Mouse (Mus musculus) heart, adult 2 months (tissue): ENCODE measurements around the gene Cdca5. TPM values are rescaled to one million over a fixed set of nuclear protein-coding genes. Genes with fewer than 3 reads are reported as not detected.
"Not testable (repeated sequence)": the region's sequence is repeated elsewhere in the genome, so short reads cannot be mapped to it uniquely, and the experiment has no call there.

Experiments used
- DNase-seq, 2 experiments: peaks; one replicate each; pipeline ENCODE4 v3.0.0; 2021
- H3K27ac ChIP-seq: fragments of 200-600 bp; 2 replicates; pipeline ENCODE4 v1.8.1; 2022
- H3K27me3 ChIP-seq: fragments of 200-500 bp; 2 replicates; pipeline ENCODE4 v1.6.1; 2012; ENCODE audit warnings: mild to moderate bottlenecking, low read length, inconsistent platforms, mixed read lengths; ENCODE audit not compliant: control insufficient read depth, insufficient read depth
- H3K36me3 ChIP-seq: fragments of 200-500 bp; 2 replicates; pipeline ENCODE4 v1.6.1; 2012; ENCODE audit warnings: low read length, inconsistent platforms; ENCODE audit not compliant: control insufficient read depth, insufficient read depth
- H3K4me1 ChIP-seq: fragments of 200-500 bp; 2 replicates; pipeline ENCODE4 v1.6.1; 2011; ENCODE audit warnings: low read length; ENCODE audit not compliant: control insufficient read depth, insufficient read depth
- H3K4me3 ChIP-seq: fragments of 200-600 bp; 2 replicates; pipeline ENCODE4 v1.8.1; 2022
- H3K79me2 ChIP-seq: fragments of 200-500 bp; replicated peaks from 2 replicates; pipeline ENCODE4 v1.6.1; 2012; ENCODE audit warnings: mild to moderate bottlenecking, inconsistent platforms, low read length, moderate library complexity, mixed read lengths; ENCODE audit not compliant: control insufficient read depth, insufficient read depth
- H3K9ac ChIP-seq: fragments of 200-500 bp; 2 replicates; pipeline ENCODE4 v1.6.1; 2012; ENCODE audit warnings: low read depth, mild to moderate bottlenecking, control low read depth, inconsistent platforms, low read length, mixed read lengths
- CTCF ChIP-seq: fragments of 200-600 bp; IDR thresholded peaks from 2 replicates; pipeline ENCODE4 v1.8.1; 2022; ENCODE audit warnings: antibody characterized with exemption, mild to moderate bottlenecking, moderate library complexity
- EP300 ChIP-seq: fragments of 200-500 bp; IDR thresholded peaks from 2 replicates; pipeline ENCODE4 v1.6.1; 2011; ENCODE audit warnings: low read depth, low read length, control low read depth; ENCODE audit not compliant: insufficient read depth
- POLR2A ChIP-seq: fragments of 200-500 bp; IDR thresholded peaks from 2 replicates; pipeline ENCODE4 v1.6.1; 2011; ENCODE audit warnings: mild to moderate bottlenecking, low read depth, low read length, control low read depth; ENCODE audit not compliant: insufficient read depth
- whole genome bisulfite sequencing: fragments of 180-500 bp; shearing (Covaris S2); methylation state at CpG from one replicate; pipeline ENCODE4 v1.1.7; 2018; 5-methylcytosine and 5-hydroxymethylcytosine counted together
- intact Hi-C: fragments of 180-260 bp; cut with DNase I; formaldehyde crosslinking; loops from one replicate; pipeline ENCODE4 v1.15.1; 2025
- polyA plus RNA-seq: library from polyadenylated mRNA; depleted of rRNA; stranded (reverse); fragments of >200 nt; gene quantifications from 2 replicates; pipeline ENCODE4 v1.2.3, GENCODE M21; 2012
- total RNA-seq, 2 experiments: library from RNA; stranded (reverse); gene quantifications; 2 replicates each; pipeline ENCODE4 v1.2.3; 2021

Cdca5 gene
- total and polyA plus RNA-seq, 3 experiments, result 0.27 TPM; not detected in 2

GRCm38 (mm10) chr19:6127760-6128341 is 43.1 kb downstream of the Cdca5 start, which contains the start of gene Snx15:
Gene Snx15 (minus strand): TSS chr19:6128304.
- H3K27me3 ChIP-seq, result no peaks in the 10 kb centered on the region
- peak; percentile 67 for TF ChIP-seq POLR2A
- TF ChIP-seq CTCF, result no peak
- peak; percentile 56; the same call in 1 of the 2 replicates for TF ChIP-seq EP300
- peaks cover 1% of the 10 kb centered on the region; the same call in 1 of the 2 replicates for H3K4me1 ChIP-seq
- no peaks in the 10 kb centered on the region for H3K79me2 ChIP-seq
- intact Hi-C loops, result loop anchor here (1.0 to 10.0 kb wide), 5 partner anchors 12 to 401 kb away; partner anchors contain the start of genes Batf2, Ehbp1l1, Fam89b and Syvn1
- H3K27ac ChIP-seq, result peak within 1 kb of the TSS; percentile 91
- peak; percentile 93 to 96 for DNase-seq
- H3K36me3 ChIP-seq, result no peaks in the 10 kb centered on the region
- H3K4me3 ChIP-seq, result peak within 1 kb of the TSS; percentile 90
- WGBS, result under 1% methylated on average over 32 of the region's 32 CpGs
- peak within 1 kb of the TSS; percentile 81 for H3K9ac ChIP-seq

- H3K79me2 ChIP-seq, DNase-seq, intact Hi-C loops, H3K27ac ChIP-seq, H3K36me3 ChIP-seq, H3K4me3 ChIP-seq, H3K4me1 ChIP-seq, H3K9ac ChIP-seq, H3K27me3 ChIP-seq: not testable (repeated sequence)
- WGBS, result 72% methylated on average over 7 of the region's 7 CpGs
Observed at GRCm38 (mm10) chr19:6130414-6131128, 45.8 kb downstream of the Cdca5 start.

- intact Hi-C loops, result no loop called here
- H3K4me1 ChIP-seq, result no peaks in the 10 kb centered on the region
- H3K36me3 ChIP-seq, result no peaks in the 10 kb centered on the region
- no peak for DNase-seq
- WGBS, result 81% methylated on average over 7 of the region's 7 CpGs
- no peak overlapping the region for H3K4me3 ChIP-seq
- no peaks in the 10 kb centered on the region for H3K79me2 ChIP-seq
- H3K27me3 ChIP-seq, result no peaks in the 10 kb centered on the region
- H3K27ac ChIP-seq, result no peak overlapping the region
- no peak overlapping the region for H3K9ac ChIP-seq
- TF ChIP-seq POLR2A (no peak), CTCF (no peak), EP300 (no peak)
Observed at GRCm38 (mm10) chr19:6132171-6132827, 47.5 kb downstream of the Cdca5 start.

- H3K36me3 ChIP-seq, DNase-seq, H3K27ac ChIP-seq, H3K4me1 ChIP-seq, H3K4me3 ChIP-seq, H3K79me2 ChIP-seq, H3K9ac ChIP-seq, intact Hi-C loops, H3K27me3 ChIP-seq: not testable (repeated sequence)
- WGBS, result 48% methylated on average over 1 of the region's 1 CpGs
Observed at GRCm38 (mm10) chr19:6133197-6133596, 48.4 kb downstream of the Cdca5 start.

GRCm38 (mm10) chr19:6136397-6136796 is 51.6 kb downstream of the Cdca5 start:
- TF ChIP-seq EP300, result no peak
- no peak for TF ChIP-seq POLR2A
- TF ChIP-seq CTCF, result no peak
- H3K27ac ChIP-seq, result no peak overlapping the region
- no peak overlapping the region for H3K9ac ChIP-seq
- H3K79me2 ChIP-seq, result no peaks in the 10 kb centered on the region
- no peak overlapping the region for H3K4me3 ChIP-seq
- no peak for DNase-seq
- H3K27me3 ChIP-seq, result no peaks in the 10 kb centered on the region
- H3K4me1 ChIP-seq, result peaks cover 1% of the 10 kb centered on the region; the same call in 1 of the 2 replicates
- no peaks in the 10 kb centered on the region for H3K36me3 ChIP-seq
- intact Hi-C loops, result no loop called here
- WGBS, result 80% methylated on average over 3 of the region's 3 CpGs

- 91% methylated on average over 6 of the region's 6 CpGs for WGBS
- Histone ChIP-seq H3K4me1 (peaks cover 1% of the 10 kb centered on the region; the same call in 1 of the 2 replicates), H3K27me3 (no peaks in the 10 kb centered on the region), H3K4me3 (no peak overlapping the region), H3K79me2 (no peaks in the 10 kb centered on the region), H3K27ac (peak overlapping the region; percentile 97), H3K9ac (no peak overlapping the region), H3K36me3 (no peaks in the 10 kb centered on the region)
- TF ChIP-seq POLR2A (no peak), EP300 (no peak)
- no peak for DNase-seq
- intact Hi-C loops, result loop anchor here (1.0 to 2.0 kb wide), 2 partner anchors 11 to 97 kb away; partner anchors contain the start of gene Snx15
Observed at GRCm38 (mm10) chr19:6139701-6140100, 54.9 kb downstream of the Cdca5 start.
